Mouse (Mus musculus) regulatory T cell (primary cell): Measurements from ENCODE around the gene Cyth4.

Experiments
- in situ Hi-C: fragments of 300-600 bp; cut with MboI, MseI; formaldehyde crosslinking; loops from one replicate; pipeline ENCODE4 v1.15.1; 2025; ENCODE audit warnings: high pct_unique_total_duplicates

The Cyth4 gene

GRCm38 (mm10) chr15:78610705-78611462, 14.0 kb downstream of the Cyth4 start:
- in situ Hi-C loops, result no loop called here

DNA sequence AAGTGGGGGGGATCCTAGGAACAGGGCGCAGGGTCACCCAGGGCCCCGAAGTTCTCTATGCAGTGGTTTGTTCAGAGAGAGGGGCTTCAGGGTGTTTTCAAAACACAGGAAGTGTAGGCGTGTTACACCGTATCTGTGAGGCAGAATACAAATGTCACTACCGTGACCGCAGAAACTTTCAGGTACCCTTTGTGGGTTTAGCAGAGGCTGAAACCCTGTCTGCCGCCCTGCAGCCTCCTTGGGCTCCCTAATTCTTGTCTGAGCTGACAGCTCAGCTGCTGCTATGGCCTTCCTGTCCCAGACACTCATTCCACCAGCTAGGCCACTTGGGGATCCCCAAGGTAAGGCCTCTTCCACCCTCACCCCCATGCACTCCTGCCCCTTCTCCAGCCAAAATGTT, 17.7 kb downstream of the Cyth4 start:
- in situ Hi-C loops, result no loop called here

DNA sequence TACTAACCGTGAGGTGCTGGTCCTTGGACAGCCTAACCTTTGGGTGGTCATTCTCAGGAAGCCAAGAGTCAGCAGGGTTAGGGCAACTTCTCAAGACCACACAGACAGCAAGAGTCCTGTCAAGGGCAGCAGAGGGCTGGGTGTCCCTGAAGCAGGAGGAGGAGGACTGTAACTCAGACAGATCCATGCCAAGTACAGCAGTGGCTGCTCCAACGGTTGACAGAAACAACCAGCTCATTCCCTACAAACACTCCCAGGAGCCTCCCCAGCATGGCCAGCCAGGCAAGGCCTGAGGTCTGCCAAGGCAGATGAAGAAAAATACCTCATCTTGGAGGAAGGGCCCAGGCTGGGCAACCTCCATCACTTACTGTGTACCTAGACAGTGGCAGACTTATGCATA, 20.1 kb downstream of the Cyth4 start:
- in situ Hi-C loops, result no loop called here

- in situ Hi-C loops, result loop anchor here (5.0 kb wide), 3 partner anchors 36 to 224 kb away; no protein-coding TSS in a partner anchor
These were observed 26.6 kb downstream of the Cyth4 start for GRCm38 (mm10) chr15:78623426-78623825.

- in situ Hi-C loops, result loop anchor here (5.0 kb wide), 3 partner anchors 37 to 223 kb away; no protein-coding TSS in a partner anchor
These were observed 27.6 kb downstream of the Cyth4 start for GRCm38 (mm10) chr15:78624431-78624950.

DNA sequence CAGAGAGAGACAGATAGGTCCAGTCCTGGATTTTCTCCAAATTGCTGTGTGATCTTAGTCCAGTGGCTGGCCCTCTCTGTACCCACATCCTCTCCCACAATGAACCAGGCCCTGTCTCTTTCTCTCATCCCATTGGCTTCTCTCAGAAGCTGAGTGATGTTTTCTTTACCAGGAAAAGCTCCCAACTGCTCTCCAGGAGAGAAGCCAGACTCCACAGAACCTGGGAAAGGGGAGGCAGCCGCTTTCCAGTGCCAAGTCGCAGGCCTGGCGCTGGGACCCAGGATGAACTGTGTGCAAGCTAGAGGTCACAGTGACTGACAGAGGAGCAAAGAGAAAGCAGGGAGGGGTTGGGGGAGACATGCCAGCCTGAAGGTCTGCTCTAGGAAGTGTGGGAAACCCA, 28.1 kb downstream of the Cyth4 start:
- in situ Hi-C loops, result loop anchor here (5.0 kb wide), 3 partner anchors 38 to 222 kb away; no protein-coding TSS in a partner anchor

DNA sequence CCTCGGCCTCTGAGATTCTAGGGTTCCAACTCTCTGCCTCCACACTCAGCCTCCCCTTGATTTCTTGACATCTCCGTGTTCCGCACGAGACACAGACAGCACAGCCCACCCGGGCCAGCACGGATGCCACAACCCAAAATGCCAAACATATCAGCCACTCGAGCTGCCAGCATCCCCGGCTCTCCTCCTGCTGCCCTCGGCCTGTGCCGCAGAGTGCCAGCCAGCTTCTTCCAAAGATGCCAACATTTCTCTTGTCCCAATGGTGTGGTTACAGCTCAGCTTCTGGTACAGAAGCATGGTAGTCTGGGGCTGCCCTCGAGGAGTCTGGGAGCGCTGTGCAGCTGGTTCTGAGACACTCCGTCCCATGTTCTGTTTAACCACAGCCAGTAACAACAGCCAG, 29.4 kb downstream of the Cyth4 start:
- in situ Hi-C loops, result no loop called here

DNA sequence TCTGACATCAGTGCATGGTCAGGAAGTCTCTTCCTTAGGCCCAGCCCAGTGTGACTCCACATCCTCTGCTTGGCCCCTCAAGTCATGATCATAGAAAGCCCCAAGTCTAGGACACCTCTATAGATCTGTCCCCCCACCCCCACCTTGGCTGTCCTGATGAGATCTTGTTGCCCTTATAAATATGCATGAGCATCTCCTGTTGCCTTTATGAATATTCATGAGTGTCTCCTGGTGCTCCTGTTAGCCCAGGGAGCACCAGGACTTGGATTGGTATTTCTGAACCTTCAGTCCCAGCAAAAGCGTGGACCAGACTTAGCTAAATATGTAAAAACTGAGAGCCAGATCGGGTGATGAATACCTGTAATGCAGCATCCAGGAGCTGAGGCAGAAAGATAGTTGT, 35.5 kb downstream of the Cyth4 start:
- in situ Hi-C loops, result no loop called here

DNA sequence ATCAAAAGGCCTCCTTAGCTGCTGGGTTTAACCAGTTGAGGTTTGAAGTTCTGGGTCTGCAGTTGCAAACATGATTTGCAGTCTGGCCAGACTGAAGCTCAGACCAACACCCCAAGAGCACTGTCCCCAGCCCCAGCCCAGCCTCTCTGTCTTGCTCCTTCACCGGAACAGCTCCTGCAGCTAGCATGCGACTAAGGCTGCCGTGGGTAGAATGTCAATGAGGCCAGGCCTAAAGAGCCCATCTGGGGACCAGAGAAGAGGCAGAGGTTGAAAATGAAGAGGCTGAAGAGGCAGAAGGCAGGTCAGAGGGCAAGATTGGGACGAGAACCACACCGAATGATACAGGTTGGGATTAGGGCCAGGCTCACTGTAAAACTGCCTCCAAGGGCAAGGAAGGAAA, 36.6 kb downstream of the Cyth4 start:
- in situ Hi-C loops, result no loop called here

DNA sequence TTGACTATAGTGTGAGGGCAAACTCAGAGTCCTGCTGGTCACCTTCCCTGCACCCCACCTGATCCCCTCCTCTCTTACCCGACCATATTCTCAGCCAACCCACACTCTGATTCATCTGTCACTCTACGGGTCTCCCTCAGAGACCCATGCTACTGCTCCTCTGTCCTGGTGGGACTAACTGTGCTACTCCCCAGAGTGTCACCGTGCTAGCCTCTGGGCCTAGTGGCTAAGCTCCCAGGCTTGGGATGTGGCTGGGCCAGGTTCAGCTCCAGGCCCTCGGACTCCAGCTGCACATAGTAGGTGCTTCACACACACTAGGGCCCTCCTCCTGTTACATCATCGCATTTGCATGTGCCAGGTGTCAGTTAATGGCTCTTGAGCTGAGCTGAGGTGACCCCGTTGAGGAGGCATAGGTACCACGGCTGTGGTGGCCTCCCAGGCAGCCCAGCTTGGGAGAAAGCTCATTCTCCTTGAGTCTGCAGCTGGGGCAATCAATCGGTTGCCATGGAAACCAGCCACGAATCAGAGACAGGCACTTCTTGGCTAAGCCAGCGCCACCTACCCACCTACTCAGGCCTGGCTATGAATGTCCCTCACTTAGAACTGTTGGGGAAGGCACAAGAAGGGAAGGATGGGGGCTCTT, 37.4 kb downstream of the Cyth4 start:
- in situ Hi-C loops, result no loop called here

DNA sequence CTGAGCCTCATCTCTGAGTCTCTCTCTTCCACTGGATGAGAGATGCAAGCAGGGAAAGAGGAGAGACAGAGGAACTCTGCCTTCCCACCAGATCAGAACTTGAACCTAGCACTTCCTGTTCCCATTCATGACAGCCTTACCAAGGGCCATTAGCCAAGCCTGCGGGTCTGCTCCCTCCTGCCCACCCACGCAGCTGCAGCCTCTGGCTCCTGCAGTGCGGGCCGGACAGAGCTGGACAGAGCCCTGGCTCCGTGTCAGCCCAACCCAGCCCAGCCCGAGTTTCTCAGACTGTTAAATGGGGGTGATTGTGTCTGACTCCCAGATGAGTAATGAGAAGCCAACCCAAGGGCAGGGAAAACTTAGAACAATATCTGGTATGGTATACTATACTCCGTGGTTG, 38.4 kb downstream of the Cyth4 start:
- in situ Hi-C loops, result no loop called here

DNA sequence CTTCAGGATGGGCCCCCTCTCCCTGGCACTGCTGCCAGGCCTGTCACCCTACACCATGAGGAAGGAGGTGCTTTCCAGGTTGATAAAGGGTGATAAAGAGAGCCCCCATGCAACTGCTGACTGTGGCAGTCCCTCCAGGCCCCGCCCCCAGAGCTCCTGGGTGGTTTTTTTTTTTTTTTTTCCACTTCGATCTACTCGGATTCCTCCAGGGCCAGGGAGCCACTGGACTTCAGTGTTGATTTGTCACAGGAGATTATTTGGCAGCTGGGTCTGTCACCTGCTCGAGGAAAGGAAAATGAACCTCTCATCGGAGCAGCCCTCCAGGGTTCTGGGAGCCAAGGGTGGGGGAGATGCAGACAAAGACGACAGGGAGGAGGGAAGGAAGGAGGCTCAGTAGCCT, 46.8 kb downstream of the Cyth4 start:
- in situ Hi-C loops, result no loop called here

DNA sequence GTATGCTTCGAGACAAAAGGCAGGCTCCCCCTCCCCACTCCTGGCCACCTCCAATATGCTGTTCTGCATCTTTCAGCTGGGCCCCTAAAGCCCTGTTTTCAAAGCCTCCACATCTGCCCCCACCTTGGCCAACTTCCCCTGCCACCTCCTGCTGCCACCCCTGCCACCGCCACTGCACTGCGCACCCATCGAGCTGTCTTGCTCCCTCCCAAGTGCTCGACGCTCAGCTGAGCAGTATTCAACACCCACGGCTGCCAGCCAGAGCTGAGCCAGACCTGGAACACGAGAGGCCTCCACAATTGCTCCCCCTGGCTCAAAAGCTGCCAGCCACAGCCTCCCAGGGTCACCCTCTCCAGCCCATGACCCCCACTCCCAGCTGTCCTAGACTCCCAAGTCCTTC, 47.8 kb downstream of the Cyth4 start:
- in situ Hi-C loops, result no loop called here

DNA sequence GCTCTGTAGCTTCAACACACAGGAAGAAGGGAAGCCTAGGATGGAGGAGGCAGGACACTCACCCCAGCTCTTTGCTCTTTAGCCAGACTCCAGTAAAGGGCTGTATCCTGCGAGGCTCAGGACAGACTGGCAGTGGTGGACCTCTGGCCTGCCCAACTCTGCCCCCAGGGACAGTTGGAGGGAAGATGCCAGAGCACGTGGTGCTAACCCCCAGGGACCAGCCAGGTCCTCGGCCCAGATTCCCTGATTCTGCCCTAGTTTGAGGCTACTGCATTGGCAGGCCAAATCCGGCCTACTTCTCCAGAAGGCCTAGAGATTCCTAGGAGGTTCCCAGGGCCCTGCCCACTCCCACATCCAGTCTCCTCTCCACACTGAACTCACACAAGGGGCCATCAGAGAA, 50.9 kb downstream of the Cyth4 start:
- in situ Hi-C loops, result no loop called here

DNA sequence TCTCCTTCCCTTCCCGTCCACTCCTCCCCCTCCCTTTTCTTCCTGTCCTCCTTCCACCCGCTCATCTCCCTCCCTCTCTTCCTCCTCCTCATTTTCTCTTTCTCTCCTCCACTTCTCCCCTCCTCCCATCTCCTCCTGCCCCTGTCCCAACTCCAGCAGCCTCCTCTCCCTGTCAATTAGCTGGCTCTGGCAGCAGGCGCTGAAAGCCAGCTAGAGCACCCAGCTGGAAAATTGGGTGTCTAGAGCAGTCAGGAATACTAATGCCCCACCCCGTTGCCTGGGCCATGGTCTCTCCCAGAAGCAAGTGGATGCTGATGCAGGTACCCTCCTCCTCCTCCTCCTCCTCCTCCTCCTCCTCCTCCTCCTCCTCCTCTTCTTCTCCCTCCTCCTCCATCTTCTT, 54.3 kb downstream of the Cyth4 start:
- in situ Hi-C loops, result loop anchor here (25.0 kb wide), 1 partner anchor 639 kb away; no protein-coding TSS in a partner anchor

GRCm38 (mm10) chr15:78664268-78664667, 67.4 kb downstream of the Cyth4 start:
- in situ Hi-C loops, result loop anchor here (25.0 kb wide), 1 partner anchor 652 kb away; no protein-coding TSS in a partner anchor

DNA sequence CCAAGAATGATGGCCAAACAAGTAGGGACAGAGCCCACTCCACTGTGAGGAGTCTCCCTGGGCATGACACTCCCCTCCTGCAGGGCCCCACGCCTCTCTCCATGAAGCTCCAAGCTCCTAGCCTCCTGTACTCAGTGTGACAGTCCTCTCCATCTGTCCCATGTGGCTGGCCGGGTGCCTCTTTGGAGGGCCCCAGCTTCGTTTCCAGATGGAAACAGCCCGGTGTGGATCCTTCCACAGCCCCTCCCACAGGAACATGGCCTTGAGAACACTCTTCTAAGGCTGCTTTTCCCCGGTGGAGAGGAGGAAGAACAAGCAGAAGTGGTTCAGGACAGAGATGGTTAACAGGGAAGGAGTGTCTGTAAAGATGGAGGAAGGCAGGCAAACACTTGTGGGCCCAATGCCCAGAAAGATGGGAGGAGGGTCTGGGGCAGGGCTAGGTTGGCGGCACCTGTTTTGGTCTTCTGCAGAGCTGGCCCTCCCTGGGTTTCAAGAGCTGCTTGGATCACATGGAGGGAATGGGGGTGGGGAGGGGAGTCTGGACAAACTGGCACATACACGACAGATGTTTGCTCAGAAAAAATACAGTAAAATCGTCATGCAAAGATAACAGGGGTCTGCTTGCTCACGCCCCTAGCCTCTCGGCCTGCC, 72.5 kb downstream of the Cyth4 start:
- in situ Hi-C loops, result loop anchor here (25.0 kb wide), 1 partner anchor 657 kb away; no protein-coding TSS in a partner anchor

DNA sequence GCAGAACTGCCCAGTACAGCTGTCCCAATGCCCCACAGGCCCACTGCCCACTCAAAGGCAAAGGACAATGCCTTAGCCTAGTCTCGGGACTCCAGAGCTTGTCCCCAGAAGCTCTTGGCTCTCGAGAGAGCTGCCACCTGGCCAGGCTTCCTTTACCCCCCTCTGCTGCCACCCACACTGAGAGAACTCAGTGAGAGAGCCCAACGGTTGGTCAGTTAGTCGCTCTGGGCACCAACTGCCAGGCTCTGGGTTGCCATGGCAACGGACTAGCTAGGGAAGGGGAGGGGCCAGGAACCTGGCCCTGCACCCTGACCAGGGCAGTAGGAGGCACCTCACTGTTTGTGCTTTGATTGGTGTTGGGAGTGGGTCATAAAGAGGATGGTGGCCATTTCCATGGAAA, 73.5 kb downstream of the Cyth4 start:
- in situ Hi-C loops, result loop anchor here (25.0 kb wide), 1 partner anchor 658 kb away; no protein-coding TSS in a partner anchor
